Mouse (Mus musculus): ENCODE results near the gene Zbtb25. TPM values are rescaled to one million over a fixed set of nuclear protein-coding genes. Genes with fewer than 3 reads are reported as not detected.

The Zbtb25 gene
- polyA plus RNA-seq, 1 experiment from 2014 or later = 15.7 TPM

DNA sequence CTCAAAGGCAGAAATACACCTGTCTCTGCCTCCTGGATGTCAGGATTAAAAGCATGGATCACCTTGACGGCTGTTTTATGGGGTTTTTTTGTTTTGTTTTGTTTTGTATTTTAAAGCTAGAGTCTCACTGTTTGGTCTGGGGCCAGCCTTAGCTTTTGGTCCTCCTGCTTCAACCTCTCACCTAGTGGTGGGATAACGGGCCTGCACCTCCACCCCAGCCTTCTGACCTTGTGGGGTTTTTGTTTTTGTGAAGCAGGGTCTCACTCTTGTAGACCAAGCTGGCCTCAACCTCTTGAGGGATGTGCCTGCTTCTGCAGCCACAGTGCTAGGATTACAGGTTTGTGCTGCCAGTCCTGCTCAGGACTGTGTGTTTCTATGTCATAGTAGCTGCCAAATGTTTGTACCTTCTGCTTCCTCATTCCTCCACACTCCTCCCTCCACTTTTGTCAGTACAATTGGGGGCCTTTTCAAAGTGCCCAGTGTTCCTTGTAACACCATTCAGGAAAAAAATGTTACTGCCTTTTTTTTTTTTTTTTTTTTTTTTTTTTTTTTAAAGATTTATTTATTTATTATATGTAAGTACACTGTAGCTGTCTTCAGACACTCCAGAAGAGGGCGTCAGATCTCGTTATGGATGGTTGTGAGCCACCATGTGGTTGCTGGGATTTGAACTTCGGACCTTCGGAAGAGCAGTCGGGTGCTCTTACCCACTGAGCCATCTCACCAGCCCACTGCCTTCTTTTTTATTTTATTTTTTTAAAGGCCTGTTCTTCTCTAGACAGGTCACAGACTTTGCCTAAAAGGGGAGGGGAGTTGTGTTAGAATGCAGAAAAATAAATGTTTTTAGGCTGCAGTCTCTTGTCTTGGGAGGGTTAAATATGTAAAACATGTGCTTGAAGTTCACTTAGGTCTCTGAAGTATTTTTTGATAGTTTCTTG lies 3.7 kb upstream of the Zbtb25 start:
- H3K4me3 ChIP-seq (ENCODE audit: low read depth, low read length) = no peak overlapping the region
- no peaks in the 10 kb centered on the region for H3K27me3 ChIP-seq (ENCODE audit: control insufficient read depth, insufficient read depth, low read depth, low read length)
- no peak for ATAC-seq
- no peak overlapping the region for H3K9ac ChIP-seq (ENCODE audit: low read depth, low read length)
- no peaks in the 10 kb centered on the region for H3K36me3 ChIP-seq (ENCODE audit: control insufficient read depth, insufficient read depth, low read length)
- WGBS = 81% methylated on average over 5 of the region's 7 CpGs
- no peak overlapping the region for H3K4me2 ChIP-seq (ENCODE audit: low read length)
- no peak overlapping the region for H3K27ac ChIP-seq (ENCODE audit: low read length)
- peaks cover 14% of the 10 kb centered on the region for H3K4me1 ChIP-seq (ENCODE audit: control insufficient read depth, insufficient read depth, low read length)
- H3K9me3 ChIP-seq (replicated peaks; ENCODE audit: control insufficient read depth, low read length, poor library complexity, severe bottlenecking) = no peaks in the 10 kb centered on the region

DNA sequence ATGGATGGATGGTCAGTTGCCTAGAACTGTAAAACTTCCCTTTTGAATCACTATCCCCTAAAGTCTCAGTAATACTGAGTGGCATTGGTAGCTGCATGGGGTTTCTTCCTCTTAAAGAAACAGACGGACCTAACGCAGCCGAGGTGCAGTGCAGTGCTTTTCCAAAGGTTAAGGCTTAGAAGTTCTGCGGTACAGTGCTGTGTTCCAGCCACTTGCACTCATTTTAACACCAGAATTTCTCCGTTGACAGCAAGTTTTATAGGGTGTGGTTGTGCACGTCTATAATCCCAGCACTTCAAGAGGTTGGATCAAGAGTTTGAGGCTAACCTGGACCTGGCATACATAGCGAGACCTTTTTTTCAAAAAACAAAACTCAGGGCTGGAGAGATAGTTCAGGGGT lies 2.6 kb upstream of the Zbtb25 start:
- no peak overlapping the region for H3K4me3 ChIP-seq (ENCODE audit: low read depth, low read length)

DNA sequence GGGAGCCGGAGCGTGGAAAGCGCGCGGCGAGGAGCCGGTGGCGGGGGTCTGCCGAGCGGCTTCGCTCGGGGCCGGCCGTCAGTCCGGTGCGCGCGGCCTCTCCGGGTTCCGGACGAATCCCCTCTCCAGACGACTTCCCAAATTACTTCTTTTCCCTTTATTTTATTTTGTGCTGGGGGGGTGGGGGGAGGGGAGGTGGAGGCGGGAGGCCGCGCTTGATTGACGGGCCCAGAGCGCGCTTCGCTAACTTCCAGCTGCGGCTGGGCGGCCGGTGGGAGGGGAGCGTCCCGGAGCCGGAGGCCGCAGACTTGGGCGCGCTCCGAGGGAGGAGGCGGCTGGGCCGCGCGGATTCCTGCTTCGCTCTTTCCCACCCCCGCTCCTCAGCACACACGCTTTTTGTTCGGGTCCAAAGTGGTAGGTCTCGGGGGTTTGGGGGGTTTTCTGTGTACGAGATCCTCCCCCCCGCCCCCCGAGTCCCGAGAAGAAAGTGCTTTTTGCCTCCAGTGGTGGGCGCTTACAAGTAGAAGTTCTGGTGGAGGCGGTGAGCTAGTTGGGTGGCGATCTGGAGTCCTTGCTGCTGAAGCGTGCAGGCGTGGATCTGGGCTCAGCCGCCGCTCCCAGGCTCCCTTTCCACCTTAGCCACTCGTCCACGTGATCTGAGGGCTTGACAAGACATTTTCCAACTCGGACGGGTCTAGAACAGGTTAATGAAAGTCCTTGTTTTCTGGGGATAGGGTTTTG lies 1.6 kb upstream of the Zbtb25 start:
- peaks cover 28% of the 10 kb centered on the region for H3K4me1 ChIP-seq (ENCODE audit: control insufficient read depth, insufficient read depth, low read length)
- 0 out of 2 replicates have a peak, but pooled peaks have one; percentile 2 for ATAC-seq
- H3K36me3 ChIP-seq (ENCODE audit: control insufficient read depth, insufficient read depth, low read length) = no peaks in the 10 kb centered on the region
- H3K27me3 ChIP-seq (ENCODE audit: control insufficient read depth, insufficient read depth, low read depth, low read length) = no peaks in the 10 kb centered on the region
- H3K9me3 ChIP-seq (replicated peaks; ENCODE audit: control insufficient read depth, low read length, poor library complexity, severe bottlenecking) = no peaks in the 10 kb centered on the region
- WGBS = under 1% methylated on average over 32 of the region's 63 CpGs
- peak overlapping the region; percentile 72 for H3K4me2 ChIP-seq (ENCODE audit: low read length)
- peak overlapping the region; percentile 88 for H3K4me3 ChIP-seq (ENCODE audit: low read depth, low read length)
- peak overlapping the region; percentile 96 for H3K9ac ChIP-seq (ENCODE audit: low read depth, low read length)
- peak overlapping the region; percentile 95 for H3K27ac ChIP-seq (ENCODE audit: low read length)

More for the DNA sequence above, 2.6 kb upstream of the Zbtb25 start:
- no peak for ATAC-seq
- no peaks in the 10 kb centered on the region for H3K27me3 ChIP-seq (ENCODE audit: control insufficient read depth, insufficient read depth, low read depth, low read length)
- H3K9me3 ChIP-seq (replicated peaks; ENCODE audit: control insufficient read depth, low read length, poor library complexity, severe bottlenecking) = no peaks in the 10 kb centered on the region
- WGBS = 42% methylated on average over 7 of the region's 7 CpGs
- peaks cover 25% of the 10 kb centered on the region for H3K4me1 ChIP-seq (ENCODE audit: control insufficient read depth, insufficient read depth, low read length)
- H3K36me3 ChIP-seq (ENCODE audit: control insufficient read depth, insufficient read depth, low read length) = no peaks in the 10 kb centered on the region
- no peak overlapping the region for H3K9ac ChIP-seq (ENCODE audit: low read depth, low read length)
- H3K27ac ChIP-seq (ENCODE audit: low read length) = no peak overlapping the region
- peak overlapping the region; percentile 72 for H3K4me2 ChIP-seq (ENCODE audit: low read length)

DNA sequence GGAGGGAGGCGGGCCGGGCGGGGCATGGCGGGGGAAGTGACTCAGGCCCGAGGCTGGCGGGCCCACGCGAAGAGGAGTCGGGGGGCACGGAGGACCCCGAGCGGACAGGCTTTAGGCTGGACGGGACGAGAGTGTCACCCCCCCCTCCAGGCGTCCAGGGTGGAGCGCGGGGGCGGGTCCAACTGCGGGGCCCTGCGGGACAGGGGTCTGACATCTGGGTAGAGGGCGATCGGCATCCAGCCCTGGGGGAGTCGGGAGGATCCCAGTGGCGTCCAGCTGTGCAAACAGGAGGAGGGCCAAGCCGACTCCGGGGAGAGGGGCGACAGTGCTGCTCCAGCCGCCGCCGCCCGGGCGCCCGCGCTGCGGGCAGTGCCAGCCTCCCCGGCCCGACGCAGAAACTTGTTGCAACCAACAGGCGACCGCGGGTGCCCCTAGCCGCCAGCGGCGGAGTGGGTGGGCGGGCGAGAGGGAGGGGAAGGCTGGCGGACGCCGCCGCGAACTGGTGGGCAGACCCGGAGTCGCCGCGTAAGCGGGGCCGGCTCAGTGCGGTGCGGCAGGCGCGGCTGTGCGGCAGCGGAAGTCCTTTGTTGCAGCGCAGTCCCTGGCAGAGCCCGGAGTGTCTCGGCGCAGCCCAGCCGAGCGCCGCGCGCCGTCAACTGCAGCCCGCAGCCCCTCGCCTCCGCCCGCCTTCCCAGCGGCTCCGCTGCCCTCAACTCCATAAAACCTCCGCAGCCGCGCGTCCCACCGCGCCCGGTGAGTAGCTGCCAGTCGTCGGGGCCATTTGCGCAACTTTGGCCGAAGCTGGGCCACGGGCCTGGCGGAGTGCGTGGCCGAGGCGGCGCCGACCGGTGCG lies 802 bp upstream of the Zbtb25 start, which contains the start of gene Zbtb1:
Gene Zbtb1, plus strand, starts transcription at position 289 of the 853 bp plus-strand sequence.
- Histone ChIP-seq H3K4me1 (ENCODE audit: control insufficient read depth, insufficient read depth, low read length) (peaks cover 30% of the 10 kb centered on the region), H3K9me3 (replicated peaks; ENCODE audit: control insufficient read depth, low read length, poor library complexity, severe bottlenecking) (no peaks in the 10 kb centered on the region), H3K27ac (ENCODE audit: low read length) (peak within 1 kb of the TSS; percentile 95), H3K9ac (ENCODE audit: low read depth, low read length) (peak within 1 kb of the TSS; percentile 96), H3K36me3 (ENCODE audit: control insufficient read depth, insufficient read depth, low read length) (no peaks in the 10 kb centered on the region), H3K4me2 (ENCODE audit: low read length) (peak within 1 kb of the TSS; percentile 72), H3K27me3 (ENCODE audit: control insufficient read depth, insufficient read depth, low read depth, low read length) (no peaks in the 10 kb centered on the region), H3K4me3 (ENCODE audit: low read depth, low read length) (peak within 1 kb of the TSS; percentile 88)
- under 1% methylated on average over 76 of the region's 99 CpGs for WGBS
- ATAC-seq = peak; percentile 67

DNA sequence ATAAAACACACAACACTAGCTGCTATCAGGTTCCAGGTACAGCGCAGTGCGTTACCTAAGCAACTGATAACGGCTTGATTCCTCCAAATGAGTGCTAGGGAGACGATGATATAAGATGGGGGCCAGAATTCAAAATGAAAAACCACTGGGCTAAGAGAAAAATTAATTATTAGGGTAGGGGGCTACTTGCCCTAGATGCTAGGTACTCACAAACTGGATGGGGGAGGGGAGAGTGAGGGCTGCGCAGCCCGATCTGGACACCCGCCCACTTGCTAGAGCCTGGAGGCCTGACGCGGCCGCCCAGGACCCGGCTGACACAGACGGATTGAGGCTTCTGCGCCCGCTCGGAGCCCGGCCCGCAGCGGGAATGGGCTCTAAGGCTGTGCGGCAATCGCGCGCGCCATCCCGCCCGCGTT lies 604 bp downstream of the Zbtb25 start:
- H3K9me3 ChIP-seq (replicated peaks; ENCODE audit: control insufficient read depth, low read length, poor library complexity, severe bottlenecking) = no peaks in the 10 kb centered on the region
- WGBS = under 1% methylated on average over 26 of the region's 26 CpGs
- H3K27me3 ChIP-seq (ENCODE audit: control insufficient read depth, insufficient read depth, low read depth, low read length) = no peaks in the 10 kb centered on the region
- H3K36me3 ChIP-seq (ENCODE audit: control insufficient read depth, insufficient read depth, low read length) = no peaks in the 10 kb centered on the region
- ATAC-seq = peak; percentile 3; the same call in 1 of the 2 replicates
- peaks cover 30% of the 10 kb centered on the region for H3K4me1 ChIP-seq (ENCODE audit: control insufficient read depth, insufficient read depth, low read length)
- peak overlapping the region; percentile 88 for H3K4me3 ChIP-seq (ENCODE audit: low read depth, low read length)
- peak overlapping the region; percentile 95 for H3K27ac ChIP-seq (ENCODE audit: low read length)
- peak overlapping the region; percentile 96 for H3K9ac ChIP-seq (ENCODE audit: low read depth, low read length)
- peak overlapping the region; percentile 72 for H3K4me2 ChIP-seq (ENCODE audit: low read length)

DNA sequence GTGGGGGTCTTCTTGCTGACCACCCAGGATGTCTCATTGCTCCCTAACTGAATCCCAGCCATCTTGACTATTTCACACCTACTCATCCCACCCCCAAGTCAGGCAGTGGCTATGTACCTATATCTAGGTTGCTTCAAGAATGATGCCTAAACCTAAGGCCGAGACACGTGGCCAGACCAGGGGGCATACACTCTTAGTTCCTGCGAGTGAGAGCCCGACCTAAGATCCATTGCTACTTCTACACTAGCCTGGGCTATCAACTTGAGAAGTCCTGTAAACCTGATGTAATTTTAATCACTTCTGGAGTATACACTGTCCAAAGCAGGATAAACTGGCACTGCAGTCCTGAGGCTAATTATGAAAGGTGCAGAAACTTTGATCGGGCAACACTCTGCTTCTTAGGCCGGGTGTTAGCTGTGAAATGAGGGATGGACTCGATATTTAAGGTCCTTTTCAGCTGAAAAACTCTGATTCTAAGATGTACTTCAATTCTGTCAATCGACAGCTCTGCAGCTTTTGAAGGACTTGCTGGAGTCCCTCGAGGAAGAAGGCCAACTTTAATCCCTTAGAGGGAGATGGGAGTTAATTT lies 1.1 kb downstream of the Zbtb25 start:
- H3K27me3 ChIP-seq (ENCODE audit: control insufficient read depth, insufficient read depth, low read depth, low read length) = no peaks in the 10 kb centered on the region
- H3K9me3 ChIP-seq (replicated peaks; ENCODE audit: control insufficient read depth, low read length, poor library complexity, severe bottlenecking) = no peaks in the 10 kb centered on the region
- WGBS = 5% methylated on average over 9 of the region's 9 CpGs
- H3K9ac ChIP-seq (ENCODE audit: low read depth, low read length) = peak overlapping the region; percentile 96
- H3K36me3 ChIP-seq (ENCODE audit: control insufficient read depth, insufficient read depth, low read length) = no peaks in the 10 kb centered on the region
- H3K4me2 ChIP-seq (ENCODE audit: low read length) = peak overlapping the region; percentile 72
- no peak for ATAC-seq
- H3K4me3 ChIP-seq (ENCODE audit: low read depth, low read length) = peak overlapping the region; percentile 88
- peak overlapping the region; percentile 95 for H3K27ac ChIP-seq (ENCODE audit: low read length)
- H3K4me1 ChIP-seq (ENCODE audit: control insufficient read depth, insufficient read depth, low read length) = peaks cover 30% of the 10 kb centered on the region

DNA sequence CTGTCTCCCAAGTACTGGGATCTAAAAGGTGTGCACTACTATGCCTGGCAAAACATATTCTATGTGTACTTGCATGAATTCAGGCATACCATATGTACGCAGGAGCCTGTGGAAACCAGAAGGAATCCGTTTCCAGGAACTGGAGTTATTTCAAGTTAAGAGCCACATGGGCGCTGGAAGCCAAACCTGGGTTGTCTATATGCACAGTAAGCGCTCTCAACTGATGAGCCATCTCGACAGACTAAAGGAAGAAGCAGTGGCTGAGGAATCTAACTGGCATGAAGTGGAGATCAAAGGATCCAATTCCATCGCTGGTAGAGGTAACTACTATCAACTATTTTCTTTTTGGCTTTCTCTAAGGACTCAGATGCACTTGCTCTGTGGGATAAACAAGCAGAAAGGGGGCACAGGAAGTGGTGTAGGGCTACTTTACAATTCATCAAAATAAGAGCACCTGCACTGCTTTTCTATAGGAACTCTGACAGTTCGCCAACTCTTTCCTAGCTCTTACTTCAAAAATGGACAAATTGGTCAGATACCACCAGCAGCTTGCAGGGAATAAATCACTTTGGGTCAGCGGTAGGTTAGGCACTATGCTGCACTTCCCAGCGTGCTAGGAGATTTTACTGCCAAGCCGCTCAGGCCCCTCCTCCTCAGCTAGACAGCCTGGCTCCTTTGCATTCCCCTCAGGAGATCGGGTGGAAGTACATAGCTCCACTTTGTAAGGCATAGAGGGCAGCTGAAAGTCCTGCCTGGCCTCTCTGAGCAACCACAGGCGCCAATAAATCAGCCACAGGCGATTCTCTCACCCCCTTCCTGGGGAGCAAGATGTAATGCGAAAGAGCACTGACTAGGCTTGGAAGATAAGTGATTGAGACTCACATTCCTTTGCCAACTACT lies 2.1 kb downstream of the Zbtb25 start:
- Histone ChIP-seq H3K36me3 (ENCODE audit: control insufficient read depth, insufficient read depth, low read length) (no peaks in the 10 kb centered on the region), H3K27me3 (ENCODE audit: control insufficient read depth, insufficient read depth, low read depth, low read length) (no peaks in the 10 kb centered on the region), H3K4me1 (ENCODE audit: control insufficient read depth, insufficient read depth, low read length) (peaks cover 27% of the 10 kb centered on the region), H3K9ac (ENCODE audit: low read depth, low read length) (peak overlapping the region; percentile 96), H3K4me3 (ENCODE audit: low read depth, low read length) (0 out of 2 replicates have a peak overlapping the region, but pooled peaks have one; percentile 88), H3K27ac (ENCODE audit: low read length) (peak overlapping the region; percentile 5; the same call in 1 of the 2 replicates), H3K4me2 (ENCODE audit: low read length) (peak overlapping the region; percentile 72), H3K9me3 (replicated peaks; ENCODE audit: control insufficient read depth, low read length, poor library complexity, severe bottlenecking) (no peaks in the 10 kb centered on the region)
- 27% methylated on average over 14 of the region's 14 CpGs for WGBS
- no peak for ATAC-seq
